Mouse (Mus musculus): ENCODE measurements around the gene Cacna2d1. TPM values are rescaled to one million over a fixed set of nuclear protein-coding genes. Genes with fewer than 3 reads are reported as not detected.

Cacna2d1 gene
- polyA plus RNA-seq, 1 experiment = 0.09 TPM

DNA sequence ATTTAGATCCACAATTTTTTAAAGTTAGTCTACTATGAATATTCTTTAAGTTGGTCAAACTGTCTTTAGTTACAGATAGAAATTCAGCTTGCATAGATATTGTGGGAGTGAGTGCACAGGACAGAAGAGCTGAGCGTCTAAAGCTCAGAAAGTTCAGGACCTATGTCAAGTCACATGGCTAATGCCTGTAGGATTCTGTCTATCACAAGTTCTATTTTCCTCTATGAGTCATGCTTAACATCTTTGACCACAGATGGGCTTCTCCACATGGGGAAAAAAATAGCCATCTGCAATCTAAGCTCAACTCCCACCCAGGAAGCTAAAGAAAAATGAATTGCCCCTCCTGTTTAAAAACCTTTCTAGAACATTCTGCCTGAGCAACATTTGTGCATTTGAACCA, 483.5 kb downstream of the Cacna2d1 start:
- TF ChIP-seq POLR2A (IDR thresholded peaks at IDR 0.05; ENCODE audit: borderline replicate concordance, low read depth, low read length) (no peak), CTCF (IDR thresholded peaks at IDR 0.05; ENCODE audit: low read depth, low read length) (no peak)
- Histone ChIP-seq H3K27ac (ENCODE audit: insufficient read depth, low read depth, low read length) (no peak overlapping the region), H3K4me3 (ENCODE audit: insufficient read depth, low read length) (no peak overlapping the region), H3K4me1 (ENCODE audit: control insufficient read depth, insufficient read depth, low read length) (peaks cover 6% of the 10 kb centered on the region)

DNA sequence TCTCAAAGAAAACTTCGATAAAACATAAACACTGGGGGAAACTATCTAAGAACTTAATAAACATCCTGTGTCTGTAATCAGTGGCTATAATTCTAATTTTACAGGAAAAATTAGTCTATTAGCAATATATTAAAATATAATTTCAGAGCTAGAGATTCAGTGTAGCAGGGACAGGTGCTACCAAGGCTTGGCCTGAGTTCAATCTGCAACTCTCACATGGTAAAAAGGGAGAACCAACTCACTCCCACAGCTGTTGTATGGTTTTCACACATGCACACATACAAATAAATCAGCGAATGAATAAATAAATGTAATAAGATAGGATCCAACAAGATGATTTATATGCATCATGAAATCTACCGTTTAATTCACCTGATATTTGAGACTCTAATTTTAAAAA, 484.0 kb downstream of the Cacna2d1 start:
- no peak for TF ChIP-seq CTCF (IDR thresholded peaks at IDR 0.05; ENCODE audit: low read depth, low read length)
- TF ChIP-seq POLR2A (IDR thresholded peaks at IDR 0.05; ENCODE audit: borderline replicate concordance, low read depth, low read length) = no peak

More for the DNA sequence above, 484.0 kb downstream of the Cacna2d1 start:
- Histone ChIP-seq H3K27ac (ENCODE audit: insufficient read depth, low read depth, low read length) (no peak overlapping the region), H3K4me1 (ENCODE audit: control insufficient read depth, insufficient read depth, low read length) (peaks cover 6% of the 10 kb centered on the region), H3K4me3 (ENCODE audit: insufficient read depth, low read length) (no peak overlapping the region)

Other genes with a start within 250 kb of the Cacna2d1 start
- gene Speer4c, start 220.4 kb upstream of the Cacna2d1 start, polyA plus RNA-seq (2012; ENCODE audit: insufficient read depth, insufficient read length, missing spikeins) = not detected in 2 replicates